7 mouse cellular contexts compared by ENCODE assay signal in genomic region chr3:56000259-56000658, GRCm38 (mm10).
DNase-seq lines count a peak whose midpoint lies in the region; ATAC-seq and TF ChIP-seq lines count a peak whose summit lies in the region.

No protein-coding gene starts in this region.

- H3K4me2 ChIP-seq in heart, embryonic 12.5 days: no peak overlapping the region

- TF ChIP-seq POLR2A in lung, adult 2 months (IDR thresholded peaks at IDR 0.05; ENCODE audit: borderline replicate concordance, extremely low read depth, low read depth, low read length): no peak

- H3K4me3 ChIP-seq in lung, adult 2 months (replicated peaks; ENCODE audit: extremely low read depth, low read depth, low read length): no peak overlapping the region
- no peak overlapping the region for H3K4me3 ChIP-seq in heart, embryonic 12.5 days

- H3K4me1 ChIP-seq in lung, adult 2 months (ENCODE audit: control insufficient read depth, insufficient read depth, low read length): no peaks in the 10 kb centered on the region
- H3K4me1 ChIP-seq in heart, embryonic 12.5 days (replicated peaks): no peaks in the 10 kb centered on the region

- 3% methylated on average over 1 of the region's 1 CpGs for WGBS in lung, adult 2 months
- 0% methylated on average over 1 of the region's 1 CpGs for WGBS in heart, embryonic 12.5 days

- H3K9ac ChIP-seq in heart, embryonic 12.5 days: no peak overlapping the region

- ATAC-seq in activated CD4-positive, CD25-positive, alpha-beta regulatory T cell, adult 4 months: peak; percentile 59
- no peak for ATAC-seq in heart, embryonic 12.5 days (ENCODE audit: insufficient number of reproducible peaks, low FRiP score)

- H3K36me3 ChIP-seq in heart, embryonic 12.5 days: peaks cover 21% of the 10 kb centered on the region

- no peak overlapping the region for H3K27ac ChIP-seq in heart, embryonic 12.5 days (ENCODE audit: poor library complexity, severe bottlenecking)

- TF ChIP-seq CTCF in lung, adult 2 months (IDR thresholded peaks at IDR 0.05; ENCODE audit: insufficient read depth, low read length): peak; percentile 26; the same call in 1 of the 2 replicates

- DNase-seq in lung, adult 2 months: no peak
- DNase-seq in lung, adult 18-20 months: no peak
- peak; percentile 77 for DNase-seq in forelimb bud, embryonic 11.5 days (ENCODE audit: low read depth, low spot score)
- peak; percentile 88 for DNase-seq in retina, embryonic 14.5 days (ENCODE audit: low spot score)
- DNase-seq in testis, postnatal 14 days (ENCODE audit: low spot score): no peak

- H3K27me3 ChIP-seq in heart, embryonic 12.5 days (replicated peaks): no peaks in the 10 kb centered on the region

- no peaks in the 10 kb centered on the region for H3K9me3 ChIP-seq in heart, embryonic 12.5 days (replicated peaks)

Comparison
In these comparisons a context has a peak if more than half of its experiments do, and no peak if none do; other contexts are left out.
1. DNase-seq: peak in forelimb bud, embryonic 11.5 days (single experiment) and retina, embryonic 14.5 days (single experiment); none in lung, adult 2 months (single experiment), lung, adult 18-20 months (0 of 2) and testis, postnatal 14 days (single experiment).